Mouse (Mus musculus): ENCODE data around the gene Gatad2b.
"Not testable (repeated sequence)": the region's sequence is repeated elsewhere in the genome, so short reads cannot be mapped to it uniquely, and the experiment has no call there.

The Gatad2b gene

GRCm38 (mm10) chr3:90292345-90293275 lies at the start of gene Gatad2b:
TSS of gene Gatad2b (plus strand) at chr3:90293178.
- peak; percentile 90 to 97 for DNase-seq (ENCODE audit: low spot score in 2 of 2)

GRCm38 (mm10) chr3:90245406-90245805 lies 47.6 kb upstream of the Gatad2b start:
- DNase-seq (ENCODE audit: low spot score in 2 of 2) = no peak

DNA sequence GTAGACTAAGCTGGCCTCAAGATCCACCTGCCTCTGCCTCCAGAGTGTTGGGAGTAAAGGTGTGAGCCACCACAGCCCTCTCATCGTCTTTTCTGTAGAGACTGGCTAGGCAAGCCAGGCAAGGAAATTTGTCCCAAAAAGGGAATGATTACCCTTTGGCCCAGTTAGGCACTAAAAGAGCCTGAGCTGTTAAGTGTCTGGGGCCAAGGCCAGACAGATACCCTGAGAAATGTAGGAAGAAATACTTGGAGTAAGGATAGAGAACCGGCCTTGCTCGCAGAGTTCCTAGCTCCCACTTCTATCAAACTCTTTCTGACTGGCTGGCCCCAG lies 45.4 kb upstream of the Gatad2b start:
- peak in 1 of 2 experiments; percentile 79 for DNase-seq (ENCODE audit: low spot score in 2 of 2)

- peak; percentile 73 to 90 for DNase-seq (ENCODE audit: low spot score in 2 of 2)
Observed at GRCm38 (mm10) chr3:90247960-90248745, 44.8 kb upstream of the Gatad2b start, which contains the start of gene Slc39a1. TSS of gene Slc39a1 (plus strand) at chr3:90248172.

DNA sequence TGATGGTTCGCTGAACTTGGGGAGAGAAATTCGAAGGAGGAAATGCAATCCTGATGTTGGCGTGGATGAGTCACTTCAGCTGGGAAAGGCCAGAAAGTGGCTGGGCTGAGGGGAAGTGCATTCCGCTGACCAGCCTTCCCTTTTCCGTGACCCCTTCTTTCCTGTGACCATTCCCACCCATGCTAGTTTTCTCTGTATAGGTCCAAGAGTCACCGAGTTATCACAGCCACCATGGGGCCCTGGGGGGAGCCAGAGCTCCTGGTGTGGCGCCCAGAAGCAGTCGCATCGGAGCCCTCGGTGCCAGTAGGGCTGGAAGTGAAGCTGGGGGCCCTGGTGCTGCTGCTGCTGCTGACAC lies 44.3 kb upstream of the Gatad2b start:
- peak in 1 of 2 experiments; percentile 31 for DNase-seq (ENCODE audit: low spot score in 2 of 2)

- DNase-seq (ENCODE audit: low spot score in 2 of 2) = no peak
Observed at GRCm38 (mm10) chr3:90250791-90251190, 42.2 kb upstream of the Gatad2b start.

DNA sequence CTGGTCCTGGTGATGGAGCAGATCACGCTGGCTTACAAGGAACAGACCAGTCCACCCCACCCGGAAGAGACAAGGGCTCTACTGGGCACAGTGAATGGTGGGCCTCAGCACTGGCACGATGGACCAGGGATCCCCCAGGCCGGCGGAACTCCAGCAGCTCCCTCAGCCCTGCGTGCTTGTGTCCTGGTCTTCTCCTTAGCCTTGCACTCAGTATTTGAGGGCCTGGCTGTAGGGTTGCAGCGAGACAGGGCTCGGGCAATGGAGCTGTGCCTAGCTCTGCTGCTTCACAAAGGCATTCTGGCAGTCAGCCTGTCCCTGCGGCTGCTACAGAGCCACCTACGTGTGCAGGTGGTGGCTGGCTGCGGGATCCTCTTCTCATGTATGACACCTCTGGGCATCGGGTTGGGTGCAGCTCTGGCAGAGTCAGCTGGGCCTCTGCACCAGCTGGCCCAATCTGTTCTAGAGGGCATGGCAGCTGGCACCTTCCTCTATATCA lies 41.2 kb upstream of the Gatad2b start:
- DNase-seq (ENCODE audit: low spot score in 2 of 2) = not testable (repeated sequence)

GRCm38 (mm10) chr3:90252659-90253058 lies 40.3 kb upstream of the Gatad2b start:
- DNase-seq (ENCODE audit: low spot score in 2 of 2) = not testable (repeated sequence)

- not testable (repeated sequence) for DNase-seq (ENCODE audit: low spot score in 2 of 2)
Observed at GRCm38 (mm10) chr3:90253174-90253573, 39.8 kb upstream of the Gatad2b start.

GRCm38 (mm10) chr3:90253653-90254418 lies 39.1 kb upstream of the Gatad2b start, which contains the start of gene Crtc2:
TSS of gene Crtc2 (plus strand) at chr3:90254163.
- peak; percentile 72 to 95 for DNase-seq (ENCODE audit: low spot score in 2 of 2)

- peak in 1 of 2 experiments; percentile 26 for DNase-seq (ENCODE audit: low spot score in 2 of 2)
Observed at GRCm38 (mm10) chr3:90254419-90255193, 38.4 kb upstream of the Gatad2b start.

DNA sequence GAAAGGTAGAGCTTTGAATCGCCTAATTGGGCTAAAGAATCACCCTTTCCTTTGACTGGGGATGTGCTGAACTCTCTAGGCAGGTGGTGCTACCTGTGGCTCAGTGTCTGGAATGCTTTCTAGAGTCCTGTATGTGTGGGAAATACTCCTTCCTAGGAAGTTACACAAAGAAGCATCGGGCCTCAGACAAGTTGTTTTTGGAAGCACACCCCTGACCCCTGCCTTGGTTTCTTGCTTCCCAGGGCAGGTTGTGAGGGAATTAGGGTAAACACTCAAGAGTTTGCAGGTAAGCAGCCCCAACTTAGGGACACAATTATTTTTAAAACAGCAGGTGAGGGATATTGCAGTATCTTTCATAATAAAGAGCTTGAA lies 37.8 kb upstream of the Gatad2b start:
- DNase-seq (ENCODE audit: low spot score in 2 of 2) = no peak

GRCm38 (mm10) chr3:90255784-90256353 lies 37.1 kb upstream of the Gatad2b start:
- no peak for DNase-seq (ENCODE audit: low spot score in 2 of 2)

GRCm38 (mm10) chr3:90256731-90257530 lies 36.0 kb upstream of the Gatad2b start:
- DNase-seq (ENCODE audit: low spot score in 2 of 2) = no peak

DNA sequence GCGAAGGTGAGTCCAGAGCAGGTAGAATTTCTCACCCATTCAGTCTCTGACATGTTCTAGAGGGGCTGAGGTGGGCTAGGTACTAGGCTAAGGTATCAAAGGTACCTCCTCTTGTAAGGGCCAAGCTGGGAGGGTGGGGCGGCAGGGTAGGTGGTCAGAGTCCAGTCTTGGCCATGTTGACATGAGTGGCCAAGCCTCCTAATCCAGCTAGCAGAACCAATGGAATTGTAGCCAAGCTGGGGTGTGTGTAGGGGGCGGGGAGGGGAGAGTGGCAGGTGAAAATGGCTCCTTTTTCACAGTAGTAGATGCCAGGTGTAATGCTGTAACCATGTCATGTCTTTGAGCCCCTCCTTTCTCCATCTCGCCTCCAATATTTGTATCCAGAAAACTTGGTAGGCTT lies 34.5 kb upstream of the Gatad2b start:
- DNase-seq (ENCODE audit: low spot score in 2 of 2) = no peak

DNA sequence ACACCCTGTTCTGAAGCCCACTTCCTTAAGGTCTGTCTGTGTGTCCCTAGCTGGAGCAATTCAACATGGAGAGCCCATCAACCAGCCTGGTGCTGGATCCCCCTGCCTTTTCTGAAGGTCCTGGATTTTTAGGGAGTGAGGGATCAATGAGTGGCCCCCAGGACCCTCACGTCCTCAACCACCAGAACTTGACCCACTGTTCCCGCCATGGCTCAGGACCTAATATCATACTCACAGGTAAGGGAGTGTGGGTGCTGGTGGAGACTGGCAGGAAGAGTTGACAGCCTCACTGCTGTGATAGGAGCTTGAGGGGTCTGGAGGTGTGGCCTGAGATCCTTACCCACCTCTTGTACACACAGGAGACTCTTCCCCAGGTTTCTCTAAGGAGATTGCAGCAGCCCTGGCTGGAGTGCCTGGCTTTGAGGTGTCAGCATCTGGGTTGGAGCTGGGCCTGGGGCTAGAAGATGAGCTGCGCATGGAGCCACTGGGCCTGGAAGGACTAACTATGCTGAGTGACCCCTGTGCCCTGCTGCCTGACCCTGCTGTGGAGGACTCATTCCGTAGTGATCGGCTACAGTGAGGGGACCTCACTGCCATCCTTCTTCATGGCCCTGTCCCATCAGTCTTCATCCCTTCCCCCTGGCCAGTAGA lies 29.7 kb upstream of the Gatad2b start:
- DNase-seq (ENCODE audit: low spot score in 2 of 2) = no peak

- no peak for DNase-seq (ENCODE audit: low spot score in 2 of 2)
Observed at GRCm38 (mm10) chr3:90264687-90265033, 28.3 kb upstream of the Gatad2b start.

- peak; percentile 81 to 84 for DNase-seq (ENCODE audit: low spot score in 2 of 2)
Observed at GRCm38 (mm10) chr3:90265034-90265931, 27.7 kb upstream of the Gatad2b start, which contains the start of gene Dennd4b. TSS of gene Dennd4b (plus strand) at chr3:90265185.

All from urinary bladder, adult 18-20 months (tissue).